In genomic region chr11:5064282-5065055, GRCm38 (mm10) we compare ENCODE assay signal across 8 mouse cellular contexts. TPM values are rescaled to one million over a fixed set of nuclear protein-coding genes. Genes with fewer than 3 reads are reported as not detected.
A peak's percentile ranks its signal among the peaks of the same experiment; 100 is the strongest.
DNase-seq lines count a peak whose midpoint lies in the region; ATAC-seq and TF ChIP-seq lines count a peak whose summit lies in the region.

No protein-coding gene starts in this region.

- no peak for TF ChIP-seq EP300 in stomach, postnatal 0 days (optimal IDR thresholded peaks at IDR 0.05)

- 14% methylated on average over 36 of the region's 38 CpGs for WGBS in hindbrain, embryonic 13.5 days
- WGBS in lung, embryonic 14.5 days: 10% methylated on average over 38 of the region's 38 CpGs
- WGBS in stomach, postnatal 0 days: 16% methylated on average over 36 of the region's 38 CpGs

- H3K4me3 ChIP-seq in hindbrain, embryonic 13.5 days: peak overlapping the region; percentile 72
- peak overlapping the region; percentile 69 for H3K4me3 ChIP-seq in lung, embryonic 14.5 days (ENCODE audit: low read depth, low read length)
- H3K4me3 ChIP-seq in stomach, postnatal 0 days (ENCODE audit: low read depth, low read length): peak overlapping the region; percentile 72

- DNase-seq in lung, adult 18-20 months: peak; percentile 27 to 43
- no peak for DNase-seq in lung, postnatal 10 days
- DNase-seq in brain, adult 2 months (ENCODE audit: low read depth, low spot score): peak; percentile 69
- DNase-seq in lung, embryonic 14.5 days: peak; percentile 35
- DNase-seq in stomach, postnatal 0 days (ENCODE audit: low spot score): peak; percentile 53
- DNase-seq in thymus, postnatal 4 days: no peak
- DNase-seq in right cerebral cortex, postnatal 14 days: no peak

- peaks cover 46% of the 10 kb centered on the region for H3K4me1 ChIP-seq in hindbrain, embryonic 13.5 days (replicated peaks)
- peaks cover 13% of the 10 kb centered on the region; the same call in 1 of the 2 replicates for H3K4me1 ChIP-seq in lung, embryonic 14.5 days (ENCODE audit: insufficient read depth)
- peaks cover 25% of the 10 kb centered on the region for H3K4me1 ChIP-seq in stomach, postnatal 0 days (replicated peaks; ENCODE audit: control insufficient read depth, insufficient read depth)

- H3K36me3 ChIP-seq in hindbrain, embryonic 13.5 days: peaks cover 26% of the 10 kb centered on the region
- peaks cover 25% of the 10 kb centered on the region for H3K36me3 ChIP-seq in lung, embryonic 14.5 days (ENCODE audit: insufficient read depth)
- peaks cover 9% of the 10 kb centered on the region; the same call in 1 of the 2 replicates for H3K36me3 ChIP-seq in stomach, postnatal 0 days (ENCODE audit: control insufficient read depth, insufficient read depth, low read length)

- H3K4me2 ChIP-seq in hindbrain, embryonic 13.5 days: peak overlapping the region; percentile 91
- H3K4me2 ChIP-seq in lung, embryonic 14.5 days: peak overlapping the region; percentile 98
- H3K4me2 ChIP-seq in stomach, postnatal 0 days (replicated peaks; ENCODE audit: low read depth): peak overlapping the region; percentile 71

- H3K9ac ChIP-seq in hindbrain, embryonic 13.5 days: peak overlapping the region; percentile 87
- peak overlapping the region; percentile 73 for H3K9ac ChIP-seq in lung, embryonic 14.5 days
- peak overlapping the region; percentile 75 for H3K9ac ChIP-seq in stomach, postnatal 0 days (ENCODE audit: low read length)

- ATAC-seq in hindbrain, embryonic 13.5 days (ENCODE audit: low FRiP score): peak; percentile 1; the same call in 1 of the 2 replicates
- ATAC-seq in lung, embryonic 14.5 days (ENCODE audit: insufficient read depth): peak; percentile 0; the same call in 1 of the 2 replicates
- ATAC-seq in stomach, postnatal 0 days (ENCODE audit: low FRiP score, low TSS enrichment): peak; percentile 15; the same call in 1 of the 2 replicates

- H3K27ac ChIP-seq in hindbrain, embryonic 13.5 days: 0 out of 2 replicates have a peak overlapping the region, but pooled peaks have one; percentile 23
- no peak overlapping the region for H3K27ac ChIP-seq in lung, embryonic 14.5 days (ENCODE audit: low read depth)
- H3K27ac ChIP-seq in stomach, postnatal 0 days (replicated peaks): peak overlapping the region; percentile 56; the same call in 1 of the 2 replicates

- H3K9me3 ChIP-seq in hindbrain, embryonic 13.5 days: no peaks in the 10 kb centered on the region
- no peaks in the 10 kb centered on the region for H3K9me3 ChIP-seq in lung, embryonic 14.5 days (ENCODE audit: low read depth, low read length)
- H3K9me3 ChIP-seq in stomach, postnatal 0 days (ENCODE audit: control insufficient read depth, low read length): no peaks in the 10 kb centered on the region

- TF ChIP-seq CTCF in lung, embryonic 14.5 days (IDR thresholded peaks at IDR 0.05; ENCODE audit: low read depth): no peak
- no peak for TF ChIP-seq CTCF in stomach, postnatal 0 days (IDR thresholded peaks at IDR 0.05; ENCODE audit: low read depth)

- peaks cover 54% of the 10 kb centered on the region for H3K27me3 ChIP-seq in hindbrain, embryonic 13.5 days
- H3K27me3 ChIP-seq in lung, embryonic 14.5 days (ENCODE audit: insufficient read depth, low read length): peaks cover 49% of the 10 kb centered on the region
- H3K27me3 ChIP-seq in stomach, postnatal 0 days (ENCODE audit: control insufficient read depth, insufficient read depth, low read length): 0 out of 2 replicates have a peak, but pooled peaks cover 2% of the 10 kb centered on the region

RNA-seq across cellular contexts. Expression of gene Gas2l1, which starts 0.7 kb away (rescaled TPM):
- 19.1 and 20.2 TPM in 2 replicates for polyA plus RNA-seq in hindbrain, embryonic 13.5 days (2015; fragmentation: Nextera tagmentation; extraction: Ambion mirVana)
- polyA plus RNA-seq in lung, embryonic 14.5 days (2014; fragmentation: Nextera tagmentation; extraction: Ambion mirVana): 33.2 and 36.3 TPM in 2 replicates
- 21.4 and 24.8 TPM in 2 replicates for polyA plus RNA-seq in stomach, postnatal 0 days (2015; fragmentation: Nextera tagmentation; extraction: Ambion mirVana)

RNA-seq across cellular contexts. Expression of gene Rasl10a, which starts 6.5 kb away (rescaled TPM):
- 0.84 and 1.2 TPM in 2 replicates for polyA plus RNA-seq in hindbrain, embryonic 13.5 days (2015; fragmentation: Nextera tagmentation; extraction: Ambion mirVana)
- polyA plus RNA-seq in lung, embryonic 14.5 days (2014; fragmentation: Nextera tagmentation; extraction: Ambion mirVana): 0.75 and 0.78 TPM in 2 replicates
- 1.6 and 1.9 TPM in 2 replicates for polyA plus RNA-seq in stomach, postnatal 0 days (2015; fragmentation: Nextera tagmentation; extraction: Ambion mirVana)

RNA-seq across cellular contexts. Expression of gene Rhbdd3, which starts 34.3 kb away (rescaled TPM):
- 30.9 and 35.6 TPM in 2 replicates for polyA plus RNA-seq in hindbrain, embryonic 13.5 days (2015; fragmentation: Nextera tagmentation; extraction: Ambion mirVana)
- polyA plus RNA-seq in lung, embryonic 14.5 days (2014; fragmentation: Nextera tagmentation; extraction: Ambion mirVana): 27.9 and 29.9 TPM in 2 replicates
- 19.1 and 19.6 TPM in 2 replicates for polyA plus RNA-seq in stomach, postnatal 0 days (2015; fragmentation: Nextera tagmentation; extraction: Ambion mirVana)

RNA-seq across cellular contexts. Expression of gene Ewsr1, which starts 34.6 kb away (rescaled TPM):
- polyA plus RNA-seq in hindbrain, embryonic 13.5 days (2015; fragmentation: Nextera tagmentation; extraction: Ambion mirVana): 670 and 686 TPM in 2 replicates
- polyA plus RNA-seq in lung, embryonic 14.5 days (2014; fragmentation: Nextera tagmentation; extraction: Ambion mirVana): 398 and 449 TPM in 2 replicates
- 231 and 235 TPM in 2 replicates for polyA plus RNA-seq in stomach, postnatal 0 days (2015; fragmentation: Nextera tagmentation; extraction: Ambion mirVana)

Comparison
In these comparisons a context has a peak if more than half of its experiments do, and no peak if none do; other contexts are left out.
1. DNase-seq: peak in lung, adult 18-20 months (2 of 2), brain, adult 2 months (single experiment), lung, embryonic 14.5 days (single experiment) and stomach, postnatal 0 days (single experiment); none in lung, postnatal 10 days (single experiment), thymus, postnatal 4 days (single experiment) and right cerebral cortex, postnatal 14 days (single experiment).
2. Peak in every context shown above with its lines, with median percentiles within 50 percentile points of each other: ATAC-seq, H3K4me2 ChIP-seq, H3K4me3 ChIP-seq and H3K9ac ChIP-seq.